Mouse (Mus musculus) megakaryocyte, embryonic 14.5 days (primary cell): ENCODE results near the gene Anks1b.

Experiments used
- FLI1 ChIP-seq: IDR thresholded peaks from 2 replicates; pipeline ENCODE4 v1.6.1; 2012; ENCODE audit warnings: low read length, inconsistent platforms, mixed read lengths
- GATA1 ChIP-seq: IDR thresholded peaks from 3 replicates; pipeline ENCODE4 v1.6.1; 2012; ENCODE audit warnings: mixed read lengths, low read length, inconsistent platforms, borderline replicate concordance

DNA sequence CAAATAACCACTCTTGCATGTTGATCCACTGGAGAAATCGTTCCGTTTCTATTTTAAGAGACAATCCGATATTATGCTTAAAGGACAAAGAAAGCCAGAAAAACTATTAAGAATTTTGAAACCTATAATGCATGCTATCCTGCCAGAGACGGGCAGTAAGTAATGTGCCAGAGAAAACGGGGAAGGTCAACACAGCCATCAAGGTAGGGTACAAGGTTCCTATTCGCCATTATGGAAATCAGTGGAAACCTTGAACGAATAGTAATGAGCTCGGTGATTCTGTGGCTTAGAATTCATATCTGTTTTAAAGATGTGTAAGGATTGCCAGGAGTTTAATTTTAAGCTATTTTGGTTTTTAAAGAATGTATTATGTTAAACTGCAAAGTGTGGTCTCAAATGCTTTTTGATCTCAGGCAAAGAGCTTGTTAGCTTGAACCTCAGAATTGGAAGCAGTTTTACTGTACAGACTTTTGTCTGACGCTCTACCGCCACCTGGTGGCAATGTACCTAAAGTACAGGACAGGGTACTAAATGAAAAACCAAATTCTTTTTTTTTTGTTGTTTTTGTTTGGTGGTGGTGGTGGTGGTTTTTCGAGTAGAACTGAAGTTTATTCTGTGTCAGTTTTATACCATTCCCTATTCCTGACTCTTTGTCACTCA lies 816.7 kb downstream of the Anks1b start:
- TF ChIP-seq GATA1 (no peak), FLI1 (no peak)
